Mouse (Mus musculus) frontal cortex, postnatal 14 days (tissue): ENCODE results near the gene Ly6g6e.
A peak's percentile ranks its signal among the peaks of the same experiment; 100 is the strongest.

Source experiments
- DNase-seq, 2 experiments: peaks; one replicate each; pipeline ENCODE4 v3.0.0; 2022; ENCODE audit warnings: low spot score in 2 of 2

Ly6g6e gene

GRCm38 (mm10) chr17:35071454-35071853 is 5.2 kb upstream of the Ly6g6e start:
- DNase-seq, result no peak

GRCm38 (mm10) chr17:35074097-35074496 is 2.6 kb upstream of the Ly6g6e start:
- no peak for DNase-seq

- no peak for DNase-seq
Observed at GRCm38 (mm10) chr17:35077285-35077684, 583 bp downstream of the Ly6g6e start.

- no peak for DNase-seq
Observed at GRCm38 (mm10) chr17:35077786-35078233, 1.1 kb downstream of the Ly6g6e start, which contains the start of gene Ly6g6d. Ly6g6d (minus strand) TSS chr17:35078065.

- no peak for DNase-seq
Observed at GRCm38 (mm10) chr17:35079778-35080177, 3.1 kb downstream of the Ly6g6e start.

- DNase-seq, result no peak
Observed at GRCm38 (mm10) chr17:35080248-35080647, 3.5 kb downstream of the Ly6g6e start.

GRCm38 (mm10) chr17:35080710-35081109 is 4.0 kb downstream of the Ly6g6e start:
- no peak for DNase-seq

- DNase-seq, result no peak
Observed at GRCm38 (mm10) chr17:35082841-35083576, 6.3 kb downstream of the Ly6g6e start.

GRCm38 (mm10) chr17:35083929-35084497 is 7.3 kb downstream of the Ly6g6e start:
- no peak for DNase-seq

- no peak for DNase-seq
Observed at GRCm38 (mm10) chr17:35085208-35085865, 8.6 kb downstream of the Ly6g6e start, which contains the start of gene Ly6g6f. Ly6g6f (minus strand) TSS chr17:35085610.

- DNase-seq, result no peak
Observed at GRCm38 (mm10) chr17:35088151-35088550, 11.4 kb downstream of the Ly6g6e start.

GRCm38 (mm10) chr17:35088825-35089644 is 12.3 kb downstream of the Ly6g6e start, which contains the start of gene Abhd16a:
Abhd16a (plus strand) TSS chr17:35089263.
- DNase-seq, result peak; percentile 88 to 93

- no peak for DNase-seq
Observed at GRCm38 (mm10) chr17:35090166-35090932, 13.6 kb downstream of the Ly6g6e start.

- no peak for DNase-seq
Observed at GRCm38 (mm10) chr17:35092403-35093198, 15.9 kb downstream of the Ly6g6e start.

- no peak for DNase-seq
Observed at GRCm38 (mm10) chr17:35094475-35095365, 18.0 kb downstream of the Ly6g6e start.

- no peak for DNase-seq
Observed at GRCm38 (mm10) chr17:35096597-35096996, 19.9 kb downstream of the Ly6g6e start.

- no peak for DNase-seq
Observed at GRCm38 (mm10) chr17:35097164-35097655, 20.5 kb downstream of the Ly6g6e start.

- no peak for DNase-seq
Observed at GRCm38 (mm10) chr17:35100196-35100765, 23.6 kb downstream of the Ly6g6e start.

GRCm38 (mm10) chr17:35101161-35101560 is 24.5 kb downstream of the Ly6g6e start:
- no peak for DNase-seq
